Mouse (Mus musculus) bone marrow, adult 2 months (tissue): ENCODE results near the gene Opn3.

Experiments used
- CTCF ChIP-seq: fragments of 200-500 bp; IDR thresholded peaks from 2 replicates; pipeline ENCODE4 v1.5.1; 2011; ENCODE audit warnings: low read length, control low read depth; ENCODE audit not compliant: control insufficient read depth, insufficient read depth
- POLR2A ChIP-seq: fragments of 200-500 bp; IDR thresholded peaks from 2 replicates; pipeline ENCODE4 v1.6.1; 2011; ENCODE audit warnings: low read depth, mild to moderate bottlenecking, control low read depth, low read length, borderline replicate concordance; ENCODE audit not compliant: control insufficient read depth

GRCm38 (mm10) chr1:175632470-175632869 is 60.1 kb downstream of the Opn3 start:
- TF ChIP-seq CTCF, result no peak
- no peak for TF ChIP-seq POLR2A
